Comparison of ENCODE assay signal across 9 mouse cellular contexts in genomic region chr11:4697043-4697983, GRCm38 (mm10). TPM values are rescaled to one million over a fixed set of nuclear protein-coding genes. Genes with fewer than 3 reads are reported as not detected.
DNase-seq lines count a peak whose midpoint lies in the region; ATAC-seq and TF ChIP-seq lines count a peak whose summit lies in the region.
"Had no signal": no experiment of that assay in that cellular context is flagged by ENCODE, and none has a peak within 500 bp of the region (broad histone marks: within the 10 kb centered on the region; RNA-seq: fewer than 3 reads in every experiment).

No protein-coding gene starts in this region.

- no peak overlapping the region for H3K4me3 ChIP-seq in heart, adult 2 months
- no peak overlapping the region for H3K4me3 ChIP-seq in heart, embryonic 11.5 days (ENCODE audit: low read depth, low read length)
- no peak overlapping the region for H3K4me3 ChIP-seq in left cerebral cortex, adult 2 months

- no peak for TF ChIP-seq EP300 in heart, adult 2 months (IDR thresholded peaks at IDR 0.05; ENCODE audit: insufficient read depth, low read depth, low read length)

- H3K4me1 ChIP-seq in heart, adult 2 months (ENCODE audit: control insufficient read depth, insufficient read depth, low read length): peaks cover 3% of the 10 kb centered on the region
- H3K4me1 ChIP-seq in heart, embryonic 11.5 days (ENCODE audit: control insufficient read depth, insufficient read depth, low read length): no peaks in the 10 kb centered on the region; the same call in 1 of the 2 replicates

- no peaks in the 10 kb centered on the region for H3K79me2 ChIP-seq in heart, adult 2 months (replicated peaks; ENCODE audit: control insufficient read depth, insufficient read depth, low read length)

- intact Hi-C loops in heart, adult 2 months (cut with DNase I): no loop called here
- intact Hi-C loops in heart, postnatal 10 days (cut with DNase I): loop anchor here (5.0 kb wide), 1 partner anchor 260 kb away; no protein-coding TSS in a partner anchor
- intact Hi-C loops in left cerebral cortex, adult 2 months (cut with DNase I): loop anchor here (5.0 kb wide), 1 partner anchor 260 kb away; no protein-coding TSS in a partner anchor

- no peaks in the 10 kb centered on the region for H3K27me3 ChIP-seq in heart, adult 2 months (ENCODE audit: control insufficient read depth, insufficient read depth, low read length)
- no peaks in the 10 kb centered on the region for H3K27me3 ChIP-seq in heart, embryonic 11.5 days (ENCODE audit: control insufficient read depth, insufficient read depth, low read length)

- no peak overlapping the region for H3K4me2 ChIP-seq in heart, embryonic 11.5 days

- ATAC-seq in heart, embryonic 11.5 days (replicated peaks; ENCODE audit: insufficient number of reproducible peaks, low FRiP score, low TSS enrichment): no peak

- no peaks in the 10 kb centered on the region for H3K9me3 ChIP-seq in heart, embryonic 11.5 days (replicated peaks; ENCODE audit: control insufficient read depth, low read length)

- H3K9ac ChIP-seq in heart, adult 2 months (ENCODE audit: low read depth, low read length): no peak overlapping the region
- no peak overlapping the region for H3K9ac ChIP-seq in heart, embryonic 11.5 days (ENCODE audit: low read depth, low read length)

- peak; percentile 70 for DNase-seq in heart, adult 2 months
- peak; percentile 86 for DNase-seq in adrenal gland, postnatal 25 days
- DNase-seq in heart, postnatal 10 days: peak; percentile 82 to 83
- peak; percentile 55 to 78 for DNase-seq in left cerebral cortex, adult 2 months (ENCODE audit: extremely low spot score in 1 of 2, low spot score in 2 of 2)
- peak; percentile 84 for DNase-seq in ovary, adult 18-20 months (ENCODE audit: low spot score)
- no peak for DNase-seq in embryo, embryonic 10.5 days (ENCODE audit: low spot score)
- DNase-seq in retina, embryonic 14.5 days (ENCODE audit: low spot score): no peak

- H3K27ac ChIP-seq in heart, adult 2 months: no peak overlapping the region
- no peak overlapping the region for H3K27ac ChIP-seq in heart, embryonic 11.5 days (ENCODE audit: low read depth, low read length)
- H3K27ac ChIP-seq in left cerebral cortex, adult 2 months: no peak overlapping the region

- TF ChIP-seq CTCF in heart, adult 2 months (IDR thresholded peaks at IDR 0.05): peak; percentile 59
- peak; percentile 54 for TF ChIP-seq CTCF in left cerebral cortex, adult 2 months (IDR thresholded peaks at IDR 0.05)

- H3K36me3 ChIP-seq in heart, adult 2 months (ENCODE audit: control insufficient read depth, insufficient read depth, low read length): peaks cover 5% of the 10 kb centered on the region
- peaks cover 6% of the 10 kb centered on the region for H3K36me3 ChIP-seq in heart, embryonic 11.5 days (ENCODE audit: control insufficient read depth, insufficient read depth, low read length)

- no peak for TF ChIP-seq POLR2A in heart, adult 2 months (IDR thresholded peaks at IDR 0.05; ENCODE audit: insufficient read depth, low read depth, low read length)

- WGBS in heart, adult 2 months: 27% methylated on average over 7 of the region's 7 CpGs
- WGBS in heart, embryonic 11.5 days (ENCODE audit: insufficient replicate concordance): 37% methylated on average over 7 of the region's 7 CpGs

RNA-seq across cellular contexts. Expression of gene Uqcr10, which starts 6.8 kb away (rescaled TPM):
- total RNA-seq in heart, adult 2 months (2021): 1,000 to 10,000 TPM; 1,404 to 1,617 TPM
- polyA plus RNA-seq in heart, adult 2 months (2012; rRNA removed): 2,007 and 2,149 TPM in 2 replicates
- polyA plus RNA-seq in heart, embryonic 11.5 days (2014; fragmentation: Nextera tagmentation; extraction: Ambion mirVana): 1,482 and 1,490 TPM in 2 replicates
- 790 and 849 TPM in 2 replicates for total RNA-seq in adrenal gland, postnatal 25 days (2021)
- 1,000 to 10,000 TPM; 1,345 to 1,457 TPM for total RNA-seq in heart, postnatal 10 days (2021)
- 100 to 1,000 TPM; 362 to 374 TPM for total RNA-seq in left cerebral cortex, adult 2 months (2021)

RNA-seq across cellular contexts. Expression of gene Zmat5, which starts 7.2 kb away (rescaled TPM):
- 10 to 100 TPM; 22.2 to 26.3 TPM for total RNA-seq in heart, adult 2 months (2021)
- 32.1 and 36.2 TPM in 2 replicates for polyA plus RNA-seq in heart, adult 2 months (2012; rRNA removed)
- polyA plus RNA-seq in heart, embryonic 11.5 days (2014; fragmentation: Nextera tagmentation; extraction: Ambion mirVana): 50.1 and 55.8 TPM in 2 replicates
- total RNA-seq in adrenal gland, postnatal 25 days (2021): 53.1 and 55.3 TPM in 2 replicates
- 10 to 100 TPM; 23.8 to 23.9 TPM for total RNA-seq in heart, postnatal 10 days (2021)
- total RNA-seq in left cerebral cortex, adult 2 months (2021): 10 to 100 TPM; 31.1 to 33.9 TPM

RNA-seq across cellular contexts. Expression of gene Cabp7, which starts 49.3 kb away (rescaled TPM):
- not detected for total RNA-seq in heart, adult 2 months (2021)
- polyA plus RNA-seq in heart, adult 2 months (2012; rRNA removed): not detected in 2 replicates
- 0.10 and 0.14 TPM in 2 replicates for polyA plus RNA-seq in heart, embryonic 11.5 days (2014; fragmentation: Nextera tagmentation; extraction: Ambion mirVana)
- total RNA-seq in adrenal gland, postnatal 25 days (2021): not detected in 2 replicates
- total RNA-seq in heart, postnatal 10 days (2021): not detected
- total RNA-seq in left cerebral cortex, adult 2 months (2021): 10 to 100 TPM; 15.6 to 22.7 TPM
- total RNA-seq: G1E had no signal
- polyA plus RNA-seq: G1E had no signal

RNA-seq across cellular contexts. Expression of gene Ascc2, which starts 59.8 kb away (rescaled TPM):
- 10 to 100 TPM; 14.1 to 14.5 TPM for total RNA-seq in heart, adult 2 months (2021)
- polyA plus RNA-seq in heart, adult 2 months (2012; rRNA removed): 9.7 and 12.6 TPM in 2 replicates
- polyA plus RNA-seq in heart, embryonic 11.5 days (2014; fragmentation: Nextera tagmentation; extraction: Ambion mirVana): 28.4 and 29.0 TPM in 2 replicates
- 47.8 and 48.2 TPM in 2 replicates for total RNA-seq in adrenal gland, postnatal 25 days (2021)
- total RNA-seq in heart, postnatal 10 days (2021): 10 to 100 TPM; 15.2 to 16.4 TPM
- total RNA-seq in left cerebral cortex, adult 2 months (2021): 10 to 100 TPM; 18.7 to 21.3 TPM

Comparison
In these comparisons a context has a peak if more than half of its experiments do, and no peak if none do; other contexts are left out.
1. DNase-seq: peak in heart, adult 2 months (2 of 2), adrenal gland, postnatal 25 days (single experiment), heart, postnatal 10 days (2 of 2), left cerebral cortex, adult 2 months (2 of 2) and ovary, adult 18-20 months (single experiment); none in embryo, embryonic 10.5 days (single experiment) and retina, embryonic 14.5 days (single experiment).
2. RNA of gene Cabp7, which starts 49.3 kb away (total RNA-seq): 15.6 to 22.7 TPM in left cerebral cortex, adult 2 months; not detected in adrenal gland, postnatal 25 days, not detected in heart, adult 2 months and not detected in heart, postnatal 10 days; every median in the first group is over 10 times any median in the second.